15 mouse cellular contexts compared by ENCODE assay signal in the genomic region with DNA sequence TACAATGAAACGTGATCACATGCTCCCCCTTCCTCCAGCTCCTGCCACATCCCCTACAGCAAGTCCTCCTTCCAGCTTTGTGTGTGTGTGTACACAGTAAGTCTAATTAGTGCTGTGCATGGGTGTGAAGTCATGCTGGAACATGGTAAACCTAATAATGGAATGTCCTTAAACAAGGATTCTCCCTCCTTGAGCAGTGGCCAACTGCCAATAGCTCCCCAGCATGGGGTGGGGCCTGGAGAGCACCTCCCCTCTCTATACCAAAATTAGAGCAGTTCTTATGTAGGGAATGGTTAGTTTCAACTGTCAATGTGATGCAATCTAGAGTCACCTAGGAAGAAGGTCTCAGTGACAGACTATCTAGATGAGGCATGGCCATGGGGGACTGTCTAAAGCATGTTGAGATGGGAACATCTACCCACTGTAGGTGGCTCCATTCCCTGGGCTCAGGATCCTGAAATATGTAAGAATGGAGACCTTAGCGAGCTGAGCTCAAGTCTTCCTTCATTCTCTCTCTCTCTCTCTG.
"Had no signal": no experiment of that assay in that cellular context is flagged by ENCODE, and none has a peak within 500 bp of the region (broad histone marks: within the 10 kb centered on the region; RNA-seq: fewer than 3 reads in every experiment).

No protein-coding gene starts in this region.

- H3K36me3 ChIP-seq: neural tube, embryonic 13.5 days; neural tube, embryonic 15.5 days; stomach, embryonic 15.5 days had no signal

- H3K9me3 ChIP-seq: neural tube, embryonic 13.5 days; neural tube, embryonic 15.5 days; stomach, embryonic 15.5 days had no signal

- H3K27ac ChIP-seq: neural tube, embryonic 13.5 days; neural tube, embryonic 15.5 days; stomach, embryonic 15.5 days; stomach, postnatal 0 days had no signal

- DNase-seq: right cerebral cortex, adult 18-20 months; right cerebral cortex, postnatal 14 days; right cerebral cortex, postnatal 25 days; right cerebral cortex, postnatal 4 days; spleen, adult 18-20 months; thymus, adult 18-20 months; thymus, adult 2 months; thymus, postnatal 14 days; thymus, postnatal 25 days; thymus, postnatal 36 days; thymus, postnatal 4 days had no signal

- H3K4me1 ChIP-seq: stomach, embryonic 15.5 days had no signal

- H3K9ac ChIP-seq: neural tube, embryonic 13.5 days; neural tube, embryonic 15.5 days; stomach, embryonic 15.5 days had no signal

- H3K4me3 ChIP-seq: neural tube, embryonic 13.5 days; neural tube, embryonic 15.5 days; stomach, embryonic 15.5 days had no signal

- H3K27me3 ChIP-seq: stomach, embryonic 15.5 days had no signal
